Mouse (Mus musculus): ENCODE results near the gene Fbxw8. TPM values are rescaled to one million over a fixed set of nuclear protein-coding genes. Genes with fewer than 3 reads are reported as not detected.
A peak's percentile ranks its signal among the peaks of the same experiment; 100 is the strongest.

Gene Fbxw8
- polyA plus RNA-seq, 1 experiment from 2014 or later: 42.9 TPM

GRCm38 (mm10) chr5:118044907-118045306, 110.4 kb downstream of the Fbxw8 start:
- Histone ChIP-seq H3K4me1 (replicated peaks) (no peaks in the 10 kb centered on the region), H3K27me3 (no peaks in the 10 kb centered on the region; the same call in none of the 2 replicates), H3K36me3 (no peaks in the 10 kb centered on the region), H3K9ac (replicated peaks) (no peak overlapping the region), H3K4me3 (replicated peaks) (no peak overlapping the region), H3K9me3 (no peaks in the 10 kb centered on the region), H3K4me2 (no peak overlapping the region), H3K27ac (no peak overlapping the region)
- 81% methylated on average over 6 of the region's 6 CpGs for WGBS
- ATAC-seq (ENCODE audit: insufficient number of reproducible peaks, insufficient read depth, low FRiP score, low TSS enrichment, low read depth): no peak

- no peak overlapping the region for H3K4me3 ChIP-seq (replicated peaks)
- no peak overlapping the region for H3K9ac ChIP-seq (replicated peaks)
- 84% methylated on average over 4 of the region's 4 CpGs for WGBS
- no peak for ATAC-seq (ENCODE audit: insufficient number of reproducible peaks, insufficient read depth, low FRiP score, low TSS enrichment, low read depth)
- H3K27me3 ChIP-seq: peaks cover 5% of the 10 kb centered on the region
- H3K4me2 ChIP-seq: no peak overlapping the region
- H3K4me1 ChIP-seq (replicated peaks): 0 out of 2 replicates have a peak, but pooled peaks cover 4% of the 10 kb centered on the region
- H3K36me3 ChIP-seq: no peaks in the 10 kb centered on the region
- H3K9me3 ChIP-seq: no peaks in the 10 kb centered on the region
- no peak overlapping the region for H3K27ac ChIP-seq
Measured at GRCm38 (mm10) chr5:118043761-118044160, 111.5 kb downstream of the Fbxw8 start.

DNA sequence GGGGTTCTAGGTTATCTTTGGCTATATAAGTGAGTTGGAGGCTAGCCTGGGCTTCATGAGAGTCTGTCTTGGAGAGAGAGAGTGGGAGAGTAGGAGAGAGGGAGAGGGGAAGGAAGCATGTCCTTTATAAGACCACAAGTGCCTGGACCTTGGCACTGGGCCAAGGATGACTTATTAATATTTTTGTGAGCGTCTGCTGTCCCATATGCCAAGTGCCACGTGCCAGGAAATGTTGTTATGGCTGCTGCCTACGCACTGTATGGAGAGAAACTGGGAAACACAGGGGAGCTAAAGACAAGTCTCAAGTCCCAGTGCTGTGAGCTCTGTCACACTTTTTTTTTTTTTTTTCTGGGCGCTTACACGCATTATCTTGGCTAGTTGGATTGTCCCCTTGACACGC, 112.7 kb downstream of the Fbxw8 start:
- H3K9ac ChIP-seq (replicated peaks): no peak overlapping the region
- H3K4me3 ChIP-seq (replicated peaks): no peak overlapping the region
- peaks cover 5% of the 10 kb centered on the region for H3K27me3 ChIP-seq
- no peaks in the 10 kb centered on the region for H3K36me3 ChIP-seq
- no peaks in the 10 kb centered on the region for H3K9me3 ChIP-seq
- ATAC-seq (ENCODE audit: insufficient number of reproducible peaks, insufficient read depth, low FRiP score, low TSS enrichment, low read depth): no peak
- WGBS: 90% methylated on average over 6 of the region's 6 CpGs
- no peak overlapping the region for H3K4me2 ChIP-seq
- no peak overlapping the region for H3K27ac ChIP-seq
- H3K4me1 ChIP-seq (replicated peaks): peaks cover 11% of the 10 kb centered on the region

DNA sequence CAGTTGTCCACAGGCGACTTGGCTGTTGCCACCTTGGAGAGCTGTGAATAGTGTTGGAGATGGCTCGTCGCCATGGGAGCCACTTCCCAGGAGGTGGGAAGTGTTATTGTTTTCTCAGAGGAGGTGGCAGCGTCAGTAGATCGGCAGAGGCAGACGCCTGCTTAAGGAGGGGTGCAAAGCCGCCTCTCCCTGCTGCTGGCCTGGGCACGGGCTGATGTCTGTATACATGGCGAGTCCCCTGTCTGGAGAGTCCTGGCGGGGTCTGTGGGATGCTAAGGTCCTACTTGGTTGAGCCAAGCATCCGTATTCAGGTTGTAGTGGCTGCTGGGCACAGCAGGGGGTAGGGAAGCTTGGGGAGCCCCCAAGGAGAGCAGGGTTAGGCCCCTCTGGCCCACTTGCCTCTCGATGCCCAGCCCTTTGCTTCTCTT, 116.0 kb downstream of the Fbxw8 start:
- Histone ChIP-seq H3K36me3 (no peaks in the 10 kb centered on the region), H3K4me2 (no peak overlapping the region), H3K4me3 (replicated peaks) (no peak overlapping the region), H3K9me3 (peaks cover 8% of the 10 kb centered on the region; the same call in 1 of the 2 replicates), H3K27ac (no peak overlapping the region), H3K9ac (replicated peaks) (no peak overlapping the region), H3K4me1 (replicated peaks) (peaks cover 19% of the 10 kb centered on the region), H3K27me3 (peaks cover 14% of the 10 kb centered on the region; the same call in 1 of the 2 replicates)
- no peak for ATAC-seq (ENCODE audit: insufficient number of reproducible peaks, insufficient read depth, low FRiP score, low TSS enrichment, low read depth)
- 30% methylated on average over 12 of the region's 12 CpGs for WGBS

GRCm38 (mm10) chr5:118037798-118038484, 117.3 kb downstream of the Fbxw8 start:
- ATAC-seq (ENCODE audit: insufficient number of reproducible peaks, insufficient read depth, low FRiP score, low TSS enrichment, low read depth): 0 out of 2 replicates have a peak, but pooled peaks have one; percentile 43
- WGBS: 12% methylated on average over 10 of the region's 10 CpGs
- peak overlapping the region; percentile 44 for H3K4me2 ChIP-seq
- H3K9ac ChIP-seq (replicated peaks): 0 out of 2 replicates have a peak overlapping the region, but pooled peaks have one; percentile 23
- peaks cover 19% of the 10 kb centered on the region for H3K27me3 ChIP-seq
- no peak overlapping the region for H3K4me3 ChIP-seq (replicated peaks)
- H3K36me3 ChIP-seq: no peaks in the 10 kb centered on the region
- peaks cover 8% of the 10 kb centered on the region; the same call in 1 of the 2 replicates for H3K9me3 ChIP-seq
- no peak overlapping the region for H3K27ac ChIP-seq
- H3K4me1 ChIP-seq (replicated peaks): peaks cover 19% of the 10 kb centered on the region

DNA sequence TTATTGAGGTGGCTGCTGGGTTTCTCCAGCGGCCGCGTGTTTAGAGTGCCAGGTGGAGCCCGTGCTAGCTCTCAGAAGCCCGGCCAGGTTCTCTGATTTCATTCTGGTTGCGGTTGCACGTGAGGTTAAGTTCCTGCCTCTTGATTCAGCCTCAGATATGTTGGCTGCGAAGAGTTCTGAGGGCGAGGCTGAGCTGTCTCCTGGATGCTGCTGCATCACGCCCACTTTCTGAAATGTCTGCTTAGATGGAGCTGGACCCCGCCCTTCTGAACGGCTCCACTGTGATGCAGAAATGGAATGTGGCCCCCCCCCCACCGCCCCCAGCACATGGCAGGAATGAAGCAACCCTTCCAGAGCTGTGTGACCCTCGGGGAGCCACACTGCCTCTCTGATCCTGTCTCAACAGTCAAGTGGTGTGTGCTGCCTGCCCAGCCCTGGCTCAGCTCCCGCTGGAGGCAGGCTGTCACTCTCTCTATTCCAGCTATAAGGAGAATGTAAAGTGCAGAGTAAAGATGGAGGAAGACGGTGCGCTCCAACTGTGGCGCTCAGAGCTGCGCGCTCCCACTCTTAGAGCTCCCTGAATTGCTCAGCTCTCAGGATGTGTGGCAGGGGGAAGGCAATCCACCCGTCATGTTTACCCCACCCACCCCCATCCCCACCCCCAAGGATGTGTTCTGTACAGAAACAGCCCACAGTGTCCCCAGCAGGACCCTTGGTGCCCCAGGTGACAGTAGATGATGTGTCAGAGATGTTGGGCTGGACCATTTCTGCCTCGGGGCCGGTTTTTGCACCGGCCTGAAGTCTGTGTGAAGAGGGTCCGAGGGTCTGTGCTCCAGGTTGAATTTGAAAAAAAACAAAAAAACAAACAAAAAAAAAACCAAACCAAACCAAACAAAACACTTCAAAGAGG, 118.1 kb downstream of the Fbxw8 start:
- WGBS: 42% methylated on average over 25 of the region's 25 CpGs
- ATAC-seq (ENCODE audit: insufficient number of reproducible peaks, insufficient read depth, low FRiP score, low TSS enrichment, low read depth): peak; percentile 13; the same call in 1 of the 2 replicates
- peaks cover 8% of the 10 kb centered on the region; the same call in 1 of the 2 replicates for H3K9me3 ChIP-seq
- no peak overlapping the region for H3K9ac ChIP-seq (replicated peaks)
- no peaks in the 10 kb centered on the region for H3K36me3 ChIP-seq
- no peak overlapping the region for H3K27ac ChIP-seq
- H3K27me3 ChIP-seq: peaks cover 19% of the 10 kb centered on the region
- no peak overlapping the region for H3K4me3 ChIP-seq (replicated peaks)
- H3K4me2 ChIP-seq: peak overlapping the region; percentile 44
- peaks cover 19% of the 10 kb centered on the region for H3K4me1 ChIP-seq (replicated peaks)

GRCm38 (mm10) chr5:118035786-118036185, 119.5 kb downstream of the Fbxw8 start:
- Histone ChIP-seq H3K4me1 (replicated peaks) (peaks cover 21% of the 10 kb centered on the region), H3K36me3 (no peaks in the 10 kb centered on the region), H3K27me3 (peaks cover 30% of the 10 kb centered on the region), H3K4me2 (no peak overlapping the region), H3K27ac (no peak overlapping the region), H3K9me3 (peaks cover 8% of the 10 kb centered on the region; the same call in 1 of the 2 replicates), H3K9ac (replicated peaks) (no peak overlapping the region), H3K4me3 (replicated peaks) (no peak overlapping the region)
- WGBS: 62% methylated on average over 3 of the region's 3 CpGs
- no peak for ATAC-seq (ENCODE audit: insufficient number of reproducible peaks, insufficient read depth, low FRiP score, low TSS enrichment, low read depth)

GRCm38 (mm10) chr5:118034632-118035031, 120.6 kb downstream of the Fbxw8 start:
- 90% methylated on average over 1 of the region's 1 CpGs for WGBS
- Histone ChIP-seq H3K4me1 (replicated peaks) (peaks cover 21% of the 10 kb centered on the region), H3K9me3 (peaks cover 8% of the 10 kb centered on the region; the same call in 1 of the 2 replicates), H3K9ac (replicated peaks) (no peak overlapping the region), H3K36me3 (no peaks in the 10 kb centered on the region), H3K27ac (no peak overlapping the region), H3K4me2 (no peak overlapping the region), H3K27me3 (peaks cover 41% of the 10 kb centered on the region), H3K4me3 (replicated peaks) (no peak overlapping the region)
- ATAC-seq (ENCODE audit: insufficient number of reproducible peaks, insufficient read depth, low FRiP score, low TSS enrichment, low read depth): no peak

GRCm38 (mm10) chr5:118033740-118034139, 121.5 kb downstream of the Fbxw8 start:
- H3K4me3 ChIP-seq (replicated peaks): no peak overlapping the region
- peaks cover 26% of the 10 kb centered on the region for H3K4me1 ChIP-seq (replicated peaks)
- peaks cover 8% of the 10 kb centered on the region; the same call in 1 of the 2 replicates for H3K9me3 ChIP-seq
- H3K4me2 ChIP-seq: no peak overlapping the region
- 72% methylated on average over 6 of the region's 6 CpGs for WGBS
- no peaks in the 10 kb centered on the region for H3K36me3 ChIP-seq
- H3K27me3 ChIP-seq: peaks cover 46% of the 10 kb centered on the region
- H3K27ac ChIP-seq: no peak overlapping the region
- ATAC-seq (ENCODE audit: insufficient number of reproducible peaks, insufficient read depth, low FRiP score, low TSS enrichment, low read depth): no peak
- no peak overlapping the region for H3K9ac ChIP-seq (replicated peaks)

DNA sequence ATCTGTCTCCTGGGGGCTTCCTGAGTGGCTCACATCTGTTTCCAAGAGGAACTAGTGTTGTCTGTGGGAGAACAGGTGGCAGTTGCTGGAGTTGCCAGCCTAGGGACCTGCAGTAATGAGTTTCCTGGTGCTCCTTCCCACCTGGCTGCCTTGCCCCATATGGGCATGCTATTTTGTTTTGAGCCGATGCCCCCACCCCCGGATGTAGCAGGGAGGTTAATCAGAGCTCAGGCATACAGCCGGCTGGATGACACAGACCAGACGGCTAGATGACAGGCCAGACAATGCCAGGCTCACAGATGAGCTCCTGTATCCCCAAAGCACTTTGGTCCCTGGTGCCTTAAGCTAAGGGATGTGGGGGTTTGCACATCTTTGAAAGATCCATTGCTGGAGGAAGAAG, 121.9 kb downstream of the Fbxw8 start:
- no peak for ATAC-seq (ENCODE audit: insufficient number of reproducible peaks, insufficient read depth, low FRiP score, low TSS enrichment, low read depth)

GRCm38 (mm10) chr5:118031508-118031907, 123.8 kb downstream of the Fbxw8 start:
- WGBS: 46% methylated on average over 4 of the region's 4 CpGs
- no peak for ATAC-seq (ENCODE audit: insufficient number of reproducible peaks, insufficient read depth, low FRiP score, low TSS enrichment, low read depth)

More for the DNA sequence above, 121.9 kb downstream of the Fbxw8 start:
- Histone ChIP-seq H3K27ac (no peak overlapping the region), H3K4me3 (replicated peaks) (no peak overlapping the region), H3K27me3 (peaks cover 50% of the 10 kb centered on the region), H3K4me1 (replicated peaks) (peaks cover 30% of the 10 kb centered on the region), H3K9ac (replicated peaks) (no peak overlapping the region), H3K36me3 (no peaks in the 10 kb centered on the region), H3K4me2 (no peak overlapping the region), H3K9me3 (peaks cover 8% of the 10 kb centered on the region; the same call in 1 of the 2 replicates)
- WGBS: 36% methylated on average over 4 of the region's 4 CpGs

More at GRCm38 (mm10) chr5:118031508-118031907, 123.8 kb downstream of the Fbxw8 start:
- Histone ChIP-seq H3K9me3 (peaks cover 8% of the 10 kb centered on the region; the same call in 1 of the 2 replicates), H3K4me2 (no peak overlapping the region), H3K4me3 (replicated peaks) (no peak overlapping the region), H3K36me3 (no peaks in the 10 kb centered on the region), H3K27ac (no peak overlapping the region), H3K27me3 (peaks cover 59% of the 10 kb centered on the region), H3K4me1 (replicated peaks) (peaks cover 33% of the 10 kb centered on the region), H3K9ac (replicated peaks) (no peak overlapping the region)

Data from limb, embryonic 12.5 days (tissue).